Mouse (Mus musculus) thymus, adult 2 months (tissue): Measurements from ENCODE around the gene Zfp709.

Experiments used
- CTCF ChIP-seq: fragments of 200-500 bp; IDR thresholded peaks from 2 replicates; pipeline ENCODE4 v1.5.1; 2012; ENCODE audit warnings: mild to moderate bottlenecking, control low read depth, low read length, moderate library complexity, borderline replicate concordance; ENCODE audit not compliant: control insufficient read depth, poor library complexity, insufficient read depth; ENCODE audit errors: extremely low read depth
- POLR2A ChIP-seq: fragments of 200-500 bp; IDR thresholded peaks from 2 replicates; pipeline ENCODE4 v1.6.1; 2012; ENCODE audit warnings: mild to moderate bottlenecking, low read length, control low read depth, moderate library complexity; ENCODE audit not compliant: control insufficient read depth, poor library complexity, insufficient read depth; ENCODE audit errors: extremely low read depth

DNA sequence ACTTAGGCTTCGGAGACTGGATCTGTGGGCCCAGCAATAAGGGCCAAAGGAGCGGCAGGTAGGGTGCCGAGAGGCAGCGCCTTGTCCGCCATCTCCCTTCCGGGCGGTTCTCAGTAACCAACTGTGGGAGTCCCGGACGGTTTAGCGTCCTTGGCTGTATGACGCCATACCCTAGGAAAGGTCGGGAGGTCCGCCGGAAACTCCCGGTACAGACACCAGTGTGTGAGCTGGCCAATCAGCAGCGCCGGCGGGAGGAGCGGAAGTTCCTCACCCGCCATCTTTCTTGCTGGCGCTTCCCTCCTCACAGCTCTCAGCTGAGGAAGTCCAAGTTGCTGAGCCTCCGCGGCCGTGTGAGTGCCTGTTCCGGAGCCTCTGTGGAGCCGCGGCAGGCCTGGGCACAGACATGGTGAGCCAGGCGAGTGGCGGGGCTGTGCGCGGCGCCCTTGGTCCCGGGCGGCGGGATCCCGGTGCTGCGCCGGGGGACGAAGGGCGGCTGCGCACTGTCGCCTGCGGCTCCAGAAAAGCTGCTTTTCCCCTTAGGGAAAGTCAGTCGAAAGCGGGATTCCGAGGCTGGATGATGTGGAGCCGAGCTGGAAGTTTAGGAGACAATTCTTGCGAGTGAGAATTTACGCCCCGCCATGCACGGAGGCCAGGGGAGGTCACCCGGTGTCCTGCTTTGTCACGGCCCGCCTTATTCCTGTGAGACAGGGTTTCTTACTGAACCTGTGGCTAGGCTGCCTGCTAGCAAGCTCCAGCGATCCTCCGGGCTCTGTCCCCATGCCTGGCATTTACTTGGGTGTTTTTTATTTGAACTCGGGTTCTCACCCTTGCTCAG is 41.0 kb downstream of the Zfp709 start:
- TF ChIP-seq POLR2A = peak; percentile 57; the same call in 1 of the 2 replicates
- no peak for TF ChIP-seq CTCF
